Mouse (Mus musculus) lung, postnatal 0 days (tissue): ENCODE measurements at regions not wholly inside any gene's neighbourhood (a gene's known extent, or its start where the extent isn't known, plus 50 kb on each side); places are given as distances from the start of the nearest gene placed in this dataset.

Experiments
- CTCF ChIP-seq: IDR thresholded peaks from 2 replicates; pipeline ENCODE4 v1.5.1; 2016; ENCODE audit warnings: antibody characterized with exemption, mild to moderate bottlenecking
- EP300 ChIP-seq: IDR thresholded peaks from 2 replicates; pipeline ENCODE4 v1.6.1; 2016; ENCODE audit warnings: antibody characterized with exemption, mild to moderate bottlenecking, control low read depth

DNA sequence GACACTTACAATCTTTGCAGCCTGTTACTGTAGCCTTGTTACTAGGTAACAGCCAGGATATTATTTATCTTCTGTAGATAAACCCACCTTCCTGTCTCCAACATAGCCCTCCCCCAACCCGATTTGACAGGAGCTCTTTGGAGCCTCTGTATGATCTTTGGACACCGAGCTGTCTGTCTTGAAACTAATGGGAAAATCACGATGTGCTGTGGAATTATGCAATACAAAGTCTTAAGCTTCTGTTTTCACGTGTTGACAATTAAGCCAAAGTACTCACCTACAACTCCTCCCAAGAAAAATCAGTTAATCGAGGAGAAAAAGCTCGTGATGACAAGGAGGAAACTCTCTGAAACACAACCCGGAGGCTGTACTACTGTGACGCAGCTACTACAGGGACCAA lies 65.9 kb upstream of the Adcy2 start:
- no peak for TF ChIP-seq CTCF
- TF ChIP-seq EP300 = no peak
